Mouse (Mus musculus) MEL (cell line): ENCODE results near the gene Unc119. TPM values are rescaled to one million over a fixed set of nuclear protein-coding genes. Genes with fewer than 3 reads are reported as not detected.
A peak's percentile ranks its signal among the peaks of the same experiment; 100 is the strongest.

Experiments
- DNase-seq: peaks from one replicate; pipeline ENCODE4 v3.0.0; 2011; ENCODE audit warnings: low read depth, low spot score
- H3K27ac ChIP-seq: 2 replicates; pipeline ENCODE4 v1.5.1; 2012; ENCODE audit warnings: low read depth, mild to moderate bottlenecking, control low read depth, low read length, moderate library complexity; ENCODE audit not compliant: control insufficient read depth
- H3K27me3 ChIP-seq, 2 experiments: fragments of 150-350 bp in 1 of 2; sonication (generic) in 1 of 2; 2 replicates each; pipeline ENCODE4 v1.6.1; 2012; ENCODE audit warnings: low read length in 2 of 2, mild to moderate bottlenecking in 2 of 2, improper control_type of control experiment in 1 of 2, moderate library complexity in 1 of 2; ENCODE audit not compliant: insufficient read depth in 2 of 2, control insufficient read depth in 1 of 2
- H3K36me3 ChIP-seq, 2 experiments: 2 replicates each; pipeline ENCODE4 v1.6.1; 2012 to 2014; ENCODE audit warnings: low read length in 2 of 2, improper control_type of control experiment in 1 of 2, inconsistent platforms in 1 of 2, mild to moderate bottlenecking in 1 of 2; ENCODE audit not compliant: insufficient read depth in 2 of 2, control insufficient read depth in 1 of 2
- H3K4me1 ChIP-seq, 2 experiments: fragments of 150-350 bp in 1 of 2; sonication (generic) in 1 of 2; 2 replicates each; pipeline ENCODE4 v1.6.1; 2012; ENCODE audit warnings: low read length in 2 of 2, improper control_type of control experiment in 1 of 2, mild to moderate bottlenecking in 1 of 2; ENCODE audit not compliant: insufficient read depth in 2 of 2, control insufficient read depth in 1 of 2
- H3K4me3 ChIP-seq, 2 experiments: fragments of 150-350 bp in 1 of 2; sonication (generic) in 1 of 2; 2 replicates each; pipeline ENCODE4 v1.5.1; 2012; ENCODE audit warnings: low read depth in 2 of 2, low read length in 2 of 2, mild to moderate bottlenecking in 2 of 2, moderate library complexity in 2 of 2, control low read depth in 1 of 2, improper control_type of control experiment in 1 of 2; ENCODE audit not compliant: control insufficient read depth in 1 of 2, insufficient read depth in 1 of 2
- H3K79me2 ChIP-seq: 2 replicates; pipeline ENCODE4 v1.6.1; 2012; ENCODE audit warnings: mild to moderate bottlenecking, low read length, moderate library complexity; ENCODE audit not compliant: control insufficient read depth, poor library complexity, insufficient read depth
- H3K9ac ChIP-seq: 2 replicates; pipeline ENCODE4 v1.6.1; 2012; ENCODE audit warnings: low read depth, mild to moderate bottlenecking, control low read depth, low read length, moderate library complexity; ENCODE audit not compliant: control insufficient read depth, poor library complexity, severe bottlenecking
- H3K9me3 ChIP-seq: fragments of 150-350 bp; sonication (generic); replicated peaks from 2 replicates; pipeline ENCODE4 v1.6.1; 2012; ENCODE audit warnings: mild to moderate bottlenecking, low read length, improper control_type of control experiment, moderate library complexity; ENCODE audit not compliant: insufficient read depth
- CHD1 ChIP-seq: IDR thresholded peaks from 2 replicates; pipeline ENCODE4 v1.6.1; 2012; ENCODE audit warnings: low read depth, mild to moderate bottlenecking, inconsistent platforms, low read length, improper control_type of control experiment
- GABPA ChIP-seq: IDR thresholded peaks from 2 replicates; pipeline ENCODE4 v1.6.1; 2012; ENCODE audit warnings: low read depth, mild to moderate bottlenecking, inconsistent platforms, low read length, improper control_type of control experiment, moderate library complexity
- GATA1 ChIP-seq: IDR thresholded peaks from 2 replicates; pipeline ENCODE4 v1.6.1; 2011; ENCODE audit warnings: low read depth, low read length, improper control_type of control experiment
- MAFK ChIP-seq: IDR thresholded peaks from 2 replicates; pipeline ENCODE4 v1.6.1; 2011; ENCODE audit warnings: low read depth, mild to moderate bottlenecking, low read length, improper control_type of control experiment, borderline replicate concordance
- MAX ChIP-seq: IDR thresholded peaks from 2 replicates; pipeline ENCODE4 v1.6.1; 2011; ENCODE audit warnings: low read length, improper control_type of control experiment
- MAZ ChIP-seq: IDR thresholded peaks from 2 replicates; pipeline ENCODE4 v1.6.1; 2012; ENCODE audit warnings: low read depth, mild to moderate bottlenecking, inconsistent platforms, low read length, improper control_type of control experiment
- MEF2A ChIP-seq: IDR thresholded peaks from 2 replicates; pipeline ENCODE4 v1.6.1; 2014; ENCODE audit warnings: low read depth, mild to moderate bottlenecking, inconsistent platforms, low read length, improper control_type of control experiment; ENCODE audit not compliant: poor library complexity, insufficient replicate concordance, severe bottlenecking; ENCODE audit errors: extremely low read depth
- MXI1 ChIP-seq: IDR thresholded peaks from 2 replicates; pipeline ENCODE4 v1.6.1; 2011; ENCODE audit warnings: mild to moderate bottlenecking, low read depth, low read length, improper control_type of control experiment
- MYB ChIP-seq: IDR thresholded peaks from 2 replicates; pipeline ENCODE4 v1.6.1; 2011; ENCODE audit warnings: mild to moderate bottlenecking, low read depth, low read length, improper control_type of control experiment
- NELFE ChIP-seq: IDR thresholded peaks from 2 replicates; pipeline ENCODE4 v1.6.1; 2011; ENCODE audit warnings: low read depth, low read length, improper control_type of control experiment
- POLR2A ChIP-seq, 2 experiments: IDR thresholded peaks; 2 replicates each; pipeline ENCODE4 v1.6.1; 2011 to 2012; ENCODE audit warnings: low read length in 2 of 2, mild to moderate bottlenecking in 2 of 2, control low read depth in 1 of 2, improper control_type of control experiment in 1 of 2, low read depth in 1 of 2, moderate library complexity in 1 of 2; ENCODE audit not compliant: control insufficient read depth in 1 of 2, insufficient read depth in 1 of 2, poor library complexity in 1 of 2
- POLR2AphosphoS2 ChIP-seq: IDR thresholded peaks from 2 replicates; pipeline ENCODE4 v1.6.1; 2011; ENCODE audit warnings: low read length, improper control_type of control experiment
- RAD21 ChIP-seq: IDR thresholded peaks from 2 replicates; pipeline ENCODE4 v1.6.1; 2011; ENCODE audit warnings: mild to moderate bottlenecking, low read depth, low read length, improper control_type of control experiment
- SIN3A ChIP-seq: IDR thresholded peaks from 2 replicates; pipeline ENCODE4 v1.6.1; 2012; ENCODE audit warnings: low read length, improper control_type of control experiment, inconsistent platforms
- SMC3 ChIP-seq: IDR thresholded peaks from 2 replicates; pipeline ENCODE4 v1.6.1; 2011; ENCODE audit warnings: low read depth, low read length, improper control_type of control experiment
- TAL1 ChIP-seq: IDR thresholded peaks from 2 replicates; pipeline ENCODE4 v1.6.1; 2012; ENCODE audit warnings: mild to moderate bottlenecking, inconsistent platforms, low read length, moderate library complexity, mixed read lengths
- TBP ChIP-seq: IDR thresholded peaks from 2 replicates; pipeline ENCODE4 v1.8.0; 2011; ENCODE audit warnings: low read depth, low read length, improper control_type of control experiment
- TCF12 ChIP-seq: IDR thresholded peaks from 2 replicates; pipeline ENCODE4 v1.6.1; 2014; ENCODE audit warnings: low read depth, mild to moderate bottlenecking, inconsistent platforms, low read length, improper control_type of control experiment, moderate library complexity
- USF1 ChIP-seq: IDR thresholded peaks from 2 replicates; pipeline ENCODE4 v1.6.1; 2014; ENCODE audit warnings: low read depth, mild to moderate bottlenecking, inconsistent platforms, low read length, improper control_type of control experiment, moderate library complexity
- USF2 ChIP-seq, 2 experiments: IDR thresholded peaks; 2 replicates each; pipeline ENCODE4 v1.6.1; 2011 to 2012; ENCODE audit warnings: improper control_type of control experiment in 2 of 2, low read length in 2 of 2, borderline replicate concordance in 1 of 2, inconsistent platforms in 1 of 2, low read depth in 1 of 2, mild to moderate bottlenecking in 1 of 2; ENCODE audit not compliant: insufficient read depth in 1 of 2
- ZC3H11A ChIP-seq: IDR thresholded peaks from 2 replicates; pipeline ENCODE4 v1.6.1; 2012; ENCODE audit warnings: low read depth, mild to moderate bottlenecking, inconsistent platforms, low read length, improper control_type of control experiment
- ZKSCAN1 ChIP-seq: IDR thresholded peaks from 2 replicates; pipeline ENCODE4 v1.6.1; 2012; ENCODE audit warnings: low read depth, mild to moderate bottlenecking, inconsistent platforms, low read length, improper control_type of control experiment, moderate library complexity
- ZNF384 ChIP-seq: IDR thresholded peaks from 2 replicates; pipeline ENCODE4 v1.6.1; 2012; ENCODE audit warnings: low read depth, mild to moderate bottlenecking, inconsistent platforms, low read length, improper control_type of control experiment
- polyA plus RNA-seq, 2 experiments: library from polyadenylated mRNA; stranded (reverse) in 1 of 2; unstranded in 1 of 2; fragments of >175 nt in 1 of 2; fragments of >200 nt in 1 of 2; gene quantifications; 2 replicates each; pipeline versions ENCODE4 v1.2.1 to v1.2.4; 2012; ENCODE audit warnings: low replicate concordance in 2 of 2, low read depth in 1 of 2; ENCODE audit not compliant: insufficient read length in 2 of 2, insufficient read depth in 1 of 2, missing spikeins in 1 of 2
- total RNA-seq: library from RNA; depleted of rRNA; stranded (reverse); fragments of 300-350 nt; gene quantifications from 2 replicates; pipeline ENCODE4 v1.2.3, GENCODE M21; 2012

Unc119 gene
- total and polyA plus RNA-seq, 3 experiments, result 61.7 to 140 TPM; not detected in 1

DNA sequence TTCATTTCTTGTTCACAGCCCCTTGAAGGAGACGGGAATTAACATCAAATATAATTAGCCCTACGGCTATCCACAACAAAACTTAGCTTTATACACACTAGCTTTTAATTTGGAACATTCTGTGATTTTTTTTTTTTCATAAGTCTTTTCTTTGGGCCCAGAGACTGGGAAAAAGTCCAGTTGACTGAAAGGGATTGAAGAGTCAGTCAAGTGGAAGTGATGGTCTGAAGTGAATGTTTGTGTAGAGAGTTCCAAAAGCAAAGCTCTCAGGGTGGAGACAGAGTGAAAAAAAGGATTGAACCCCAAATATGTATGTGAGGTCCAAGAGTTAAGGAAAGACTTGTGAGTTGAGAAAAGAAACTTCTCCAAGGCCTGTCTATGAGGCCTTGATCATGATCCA, 24.9 kb upstream of the Unc119 start:
- no peaks in the 10 kb centered on the region for H3K79me2 ChIP-seq
- TF ChIP-seq MXI1, result no peak
- TF ChIP-seq RAD21, result no peak
- no peak for TF ChIP-seq POLR2A (IDR thresholded peaks at IDR 0.05; ENCODE audit: control insufficient read depth in 1 of 2, insufficient read depth in 1 of 2, low read depth in 1 of 2, low read length in 2 of 2, poor library complexity in 1 of 2)
- TF ChIP-seq SIN3A, result no peak
- TF ChIP-seq TCF12, result no peak
- TF ChIP-seq MAZ, result no peak
- TF ChIP-seq MEF2A, result no peak
- TF ChIP-seq NELFE, result no peak
- TF ChIP-seq POLR2AphosphoS2, result no peak
- H3K4me1 ChIP-seq, result peaks cover 2 to 3% of the 10 kb centered on the region in 2 experiments; a peak in 2 of 4 replicates
- no peak overlapping the region for H3K4me3 ChIP-seq
- peaks cover 5 to 51% of the 10 kb centered on the region in 2 experiments; a peak in 3 of 4 replicates for H3K36me3 ChIP-seq
- no peak overlapping the region for H3K9ac ChIP-seq
- no peak for DNase-seq
- no peaks in the 10 kb centered on the region for H3K9me3 ChIP-seq
- no peaks in the 10 kb centered on the region for H3K27me3 ChIP-seq
- H3K27ac ChIP-seq, result no peak overlapping the region

GRCm38 (mm10) chr11:78322076-78322831, 21.0 kb upstream of the Unc119 start:
- no peak for DNase-seq
- no peak overlapping the region for H3K9ac ChIP-seq
- no peak overlapping the region for H3K4me3 ChIP-seq
- H3K9me3 ChIP-seq, result no peaks in the 10 kb centered on the region
- TF ChIP-seq GATA1, result no peak
- no peak for TF ChIP-seq CHD1
- TF ChIP-seq SMC3, result no peak
- H3K27ac ChIP-seq, result no peak overlapping the region
- H3K79me2 ChIP-seq, result no peaks in the 10 kb centered on the region
- H3K36me3 ChIP-seq, result peaks cover 5 to 19% of the 10 kb centered on the region in 2 experiments; a peak in 3 of 4 replicates
- H3K4me1 ChIP-seq, result peaks cover 2 to 3% of the 10 kb centered on the region in 2 experiments; a peak in 2 of 4 replicates
- H3K27me3 ChIP-seq, result no peaks in the 10 kb centered on the region

DNA sequence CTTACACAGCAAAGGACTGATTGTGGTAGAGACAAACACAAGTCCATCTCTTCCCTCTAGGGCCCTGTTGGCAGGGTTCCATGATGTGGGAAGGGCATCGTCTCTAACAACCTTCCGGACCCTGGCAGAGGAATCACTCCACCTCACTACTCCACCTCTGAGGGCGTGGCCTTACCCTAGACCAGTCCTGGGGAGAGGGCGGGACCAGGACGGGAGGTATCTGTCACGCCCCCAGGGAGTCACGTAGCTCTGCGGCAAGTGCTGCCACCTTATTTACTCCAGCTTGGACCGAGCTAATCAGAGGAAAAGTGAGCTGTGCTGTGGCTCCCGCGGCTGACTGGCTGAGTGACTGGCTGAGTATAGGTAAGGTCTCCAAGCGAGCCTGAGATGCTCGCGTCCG, 20.4 kb upstream of the Unc119 start, which contains the start of gene Aldoc:
Gene Aldoc (plus strand): TSS at position 109 of the 400 bp plus-strand sequence.
- H3K4me3 ChIP-seq, result peak within 1 kb of the TSS in 1 of 2 experiments; percentile 29; a peak in 2 of 4 replicates
- no peak for TF ChIP-seq MAFK
- TF ChIP-seq MAX, result peak; percentile 46; the same call in 1 of the 2 replicates
- peak; percentile 44; the same call in 1 of the 2 replicates for TF ChIP-seq TBP
- no peak for TF ChIP-seq ZKSCAN1
- TF ChIP-seq ZC3H11A, result no peak
- no peak for TF ChIP-seq ZNF384
- TF ChIP-seq USF2 (IDR thresholded peaks at IDR 0.05; ENCODE audit: borderline replicate concordance in 1 of 2, insufficient read depth in 1 of 2, low read depth in 1 of 2, low read length in 2 of 2), result no peak
- peak; percentile 83 for TF ChIP-seq POLR2AphosphoS2
- TF ChIP-seq GABPA, result no peak
- no peak for TF ChIP-seq MYB
- TF ChIP-seq GATA1, result no peak
- TF ChIP-seq USF1, result no peak
- no peak for TF ChIP-seq TAL1
- TF ChIP-seq MXI1, result peak; percentile 43; the same call in 1 of the 2 replicates
- 0 out of 4 replicates have a peak, but pooled peaks of 1 of the 2 experiments have one; percentile 46 for TF ChIP-seq POLR2A (IDR thresholded peaks at IDR 0.05; ENCODE audit: control insufficient read depth in 1 of 2, insufficient read depth in 1 of 2, low read depth in 1 of 2, low read length in 2 of 2, poor library complexity in 1 of 2)
- TF ChIP-seq TCF12, result 0 out of 2 replicates have a peak, but pooled peaks have one; percentile 20

More for the DNA sequence above, 20.4 kb upstream of the Unc119 start, which contains the start of gene Aldoc:
- H3K27me3 ChIP-seq, result no peaks in the 10 kb centered on the region
- peak; percentile 98 for DNase-seq
- H3K9ac ChIP-seq, result no peak within 1 kb of the TSS
- no peak within 1 kb of the TSS for H3K27ac ChIP-seq
- H3K9me3 ChIP-seq, result no peaks in the 10 kb centered on the region
- H3K4me1 ChIP-seq, result peaks cover 2 to 3% of the 10 kb centered on the region in 2 experiments; a peak in 2 of 4 replicates
- no peaks in the 10 kb centered on the region for H3K79me2 ChIP-seq
- H3K36me3 ChIP-seq, result peaks cover 5 to 19% of the 10 kb centered on the region in 2 experiments
